Mouse (Mus musculus) cerebellum, adult 2 months (tissue): Measurements from ENCODE around the gene Lsamp.

Experiments
- CTCF ChIP-seq: fragments of 200-500 bp; IDR thresholded peaks from 2 replicates; pipeline ENCODE4 v1.5.1; 2011; ENCODE audit warnings: low read depth, mild to moderate bottlenecking, control low read depth, low read length, moderate library complexity, borderline replicate concordance; ENCODE audit not compliant: insufficient read depth
- POLR2A ChIP-seq: fragments of 200-500 bp; IDR thresholded peaks from 2 replicates; pipeline ENCODE4 v1.6.1; 2011; ENCODE audit warnings: low read length, control low read depth, borderline replicate concordance; ENCODE audit not compliant: insufficient read depth

DNA sequence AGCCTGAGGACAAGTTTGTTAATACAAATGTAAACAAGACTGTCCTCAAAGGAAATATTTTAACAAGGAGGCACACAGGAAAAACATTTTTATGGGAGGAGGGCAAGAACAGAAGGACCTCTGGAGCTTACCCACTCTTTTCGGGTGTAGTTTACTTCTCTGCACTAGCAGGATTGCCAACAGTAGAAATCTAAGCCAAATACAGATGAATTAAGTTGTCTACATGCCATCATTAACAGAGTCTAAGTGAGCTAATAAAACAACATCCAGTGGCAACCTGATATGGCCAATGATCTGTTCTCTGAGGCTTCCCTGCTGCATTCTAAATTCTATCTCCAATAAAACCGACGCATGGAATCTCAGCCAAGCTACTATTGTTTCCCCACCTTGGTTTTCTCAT is 713.1 kb downstream of the Lsamp start:
- TF ChIP-seq CTCF = no peak
- no peak for TF ChIP-seq POLR2A
